Mouse (Mus musculus): ENCODE data around the gene Mindy4.

DNA sequence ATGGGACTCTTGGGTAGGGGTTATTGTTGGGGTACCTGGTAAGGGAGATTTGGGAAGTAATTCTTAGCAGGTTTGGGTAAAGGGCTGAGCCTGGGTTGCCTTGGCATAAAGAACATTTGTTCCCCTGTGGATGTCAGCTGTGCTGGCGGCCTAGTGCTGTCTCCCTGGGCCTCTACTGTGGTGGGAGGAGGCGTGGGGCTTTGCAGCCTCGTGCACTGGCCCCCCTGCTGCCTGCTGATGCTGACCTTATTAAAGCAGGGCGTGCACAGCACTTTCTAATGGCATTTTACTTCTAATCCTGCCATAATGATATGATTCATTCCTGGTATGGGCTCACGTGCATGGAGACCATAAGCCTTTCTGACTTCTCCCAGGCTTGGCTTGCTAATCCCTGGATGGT lies 82.0 kb downstream of the Mindy4 start:
- TF ChIP-seq CTCF (IDR thresholded peaks at IDR 0.05; ENCODE audit: extremely low read depth, insufficient read depth, insufficient read length, insufficient replicate concordance), result no peak
- no peak for TF ChIP-seq POLR2A (IDR thresholded peaks at IDR 0.05; ENCODE audit: low read depth, low read length)
